Mouse (Mus musculus) kidney, postnatal 0 days (tissue): ENCODE data around the gene Fyn. TPM values are rescaled to one million over a fixed set of nuclear protein-coding genes. Genes with fewer than 3 reads are reported as not detected.

Experiments used
- ATAC-seq: fragments of 200-750 bp; cut with Nextera tagmentation; replicated peaks from 2 replicates; pipeline ENCODE4 v1.8.0; 2017; ENCODE audit warnings: low read depth, moderate number of reproducible peaks, moderate TSS enrichment, moderate library complexity; ENCODE audit not compliant: low FRiP score
- DNase-seq: peaks from one replicate; pipeline ENCODE4 v3.0.0-alpha.2; 2016; ENCODE audit warnings: low spot score
- H3K27ac ChIP-seq: fragments of 300-500 bp; sonication (generic); 2 replicates; pipeline ENCODE4 v1.5.1; 2014; ENCODE audit warnings: mild to moderate bottlenecking
- H3K27me3 ChIP-seq: fragments of 300-500 bp; sonication (generic); 2 replicates; pipeline ENCODE4 v1.6.1; 2014; ENCODE audit warnings: low read length, mixed read lengths; ENCODE audit not compliant: insufficient read depth
- H3K36me3 ChIP-seq: fragments of 300-500 bp; sonication (generic); 2 replicates; pipeline ENCODE4 v1.6.1; 2014; ENCODE audit warnings: low read length, mixed read lengths; ENCODE audit not compliant: insufficient read depth
- H3K4me1 ChIP-seq: fragments of 300-500 bp; sonication (generic); replicated peaks from 2 replicates; pipeline ENCODE4 v1.6.1; 2014; ENCODE audit warnings: antibody characterized with exemption, low read length, mixed read lengths; ENCODE audit not compliant: insufficient read depth
- H3K4me2 ChIP-seq: fragments of 300-500 bp; sonication (generic); 2 replicates; pipeline ENCODE4 v1.6.1; 2014; ENCODE audit warnings: mild to moderate bottlenecking, low read length, moderate library complexity, mixed read lengths
- H3K4me3 ChIP-seq: fragments of 300-500 bp; sonication (generic); replicated peaks from 2 replicates; pipeline ENCODE4 v1.5.1; 2014; ENCODE audit warnings: low read depth, low read length
- H3K9ac ChIP-seq: fragments of 300-500 bp; sonication (generic); 2 replicates; pipeline ENCODE4 v1.6.1; 2014; ENCODE audit warnings: low read depth, low read length
- H3K9me3 ChIP-seq: fragments of 300-500 bp; sonication (generic); replicated peaks from 2 replicates; pipeline ENCODE4 v1.6.1; 2016; ENCODE audit warnings: low read length, inconsistent platforms, mixed read lengths
- CTCF ChIP-seq: IDR thresholded peaks from 2 replicates; pipeline ENCODE4 v1.5.1; 2016; ENCODE audit warnings: antibody characterized with exemption, low read depth, mild to moderate bottlenecking, moderate library complexity
- WGBS: fragments of 180-500 bp; shearing (Covaris S2); extraction: QIAGEN DNeasy Blood & Tissue Kit; methylation state at CpG from one replicate; pipeline ENCODE4 v1.1.7; 2014; 5-methylcytosine and 5-hydroxymethylcytosine counted together
- polyA plus RNA-seq: library from polyadenylated mRNA; unstranded; fragments of >200 nt; fragmentation: Nextera tagmentation; extraction: Ambion mirVana; gene quantifications from 2 replicates; pipeline ENCODE4 v1.2.1, GENCODE M21; 2015

Fyn gene
- polyA plus RNA-seq, 1 experiment from 2014 or later: 27.8 TPM

- DNase-seq (no peak), ATAC-seq (no peak)
- H3K4me1 ChIP-seq: 0 out of 2 replicates have a peak, but pooled peaks cover 10% of the 10 kb centered on the region
- no peak overlapping the region for H3K27ac ChIP-seq
- H3K4me2 ChIP-seq: no peak overlapping the region
- peaks cover 6% of the 10 kb centered on the region; the same call in 1 of the 2 replicates for H3K36me3 ChIP-seq
- 60% methylated on average over 5 of the region's 5 CpGs for WGBS
- TF ChIP-seq CTCF: no peak
- no peaks in the 10 kb centered on the region for H3K27me3 ChIP-seq
- H3K9me3 ChIP-seq: no peaks in the 10 kb centered on the region
- no peak overlapping the region for H3K9ac ChIP-seq
- H3K4me3 ChIP-seq: no peak overlapping the region
These were observed 153.3 kb downstream of the Fyn start for GRCm38 (mm10) chr10:39521861-39522391.

- peaks cover 6% of the 10 kb centered on the region; the same call in 1 of the 2 replicates for H3K36me3 ChIP-seq
- H3K4me3 ChIP-seq: no peak overlapping the region
- H3K9me3 ChIP-seq: no peaks in the 10 kb centered on the region
- H3K4me1 ChIP-seq: 0 out of 2 replicates have a peak, but pooled peaks cover 10% of the 10 kb centered on the region
- ATAC-seq (no peak), DNase-seq (no peak)
- no peaks in the 10 kb centered on the region for H3K27me3 ChIP-seq
- H3K9ac ChIP-seq: 0 out of 2 replicates have a peak overlapping the region, but pooled peaks have one; percentile 23
- no peak overlapping the region for H3K4me2 ChIP-seq
- no peak for TF ChIP-seq CTCF
- no peak overlapping the region for H3K27ac ChIP-seq
- 58% methylated on average over 11 of the region's 11 CpGs for WGBS
These were observed 154.4 kb downstream of the Fyn start for GRCm38 (mm10) chr10:39522857-39523614.

GRCm38 (mm10) chr10:39524355-39524754 lies 155.7 kb downstream of the Fyn start:
- H3K4me3 ChIP-seq: no peak overlapping the region
- no peak overlapping the region for H3K4me2 ChIP-seq
- no peak overlapping the region for H3K9ac ChIP-seq
- H3K36me3 ChIP-seq: peaks cover 6% of the 10 kb centered on the region; the same call in 1 of the 2 replicates
- no peaks in the 10 kb centered on the region for H3K27me3 ChIP-seq
- WGBS: 52% methylated on average over 8 of the region's 8 CpGs
- no peaks in the 10 kb centered on the region for H3K9me3 ChIP-seq
- no peak for TF ChIP-seq CTCF
- no peak overlapping the region for H3K27ac ChIP-seq
- no peak for ATAC-seq
- 0 out of 2 replicates have a peak, but pooled peaks cover 10% of the 10 kb centered on the region for H3K4me1 ChIP-seq
- DNase-seq: no peak

GRCm38 (mm10) chr10:39525431-39525830 lies 156.8 kb downstream of the Fyn start:
- no peak overlapping the region for H3K9ac ChIP-seq
- 0 out of 2 replicates have a peak, but pooled peaks cover 10% of the 10 kb centered on the region for H3K4me1 ChIP-seq

GRCm38 (mm10) chr10:39527113-39527512 lies 158.5 kb downstream of the Fyn start:
- H3K36me3 ChIP-seq: peaks cover 6% of the 10 kb centered on the region; the same call in 1 of the 2 replicates
- no peaks in the 10 kb centered on the region for H3K9me3 ChIP-seq
- no peak overlapping the region for H3K9ac ChIP-seq
- TF ChIP-seq CTCF: no peak
- no peak overlapping the region for H3K4me2 ChIP-seq
- no peaks in the 10 kb centered on the region for H3K27me3 ChIP-seq
- 31% methylated on average over 5 of the region's 5 CpGs for WGBS
- no peak overlapping the region for H3K4me3 ChIP-seq
- DNase-seq: no peak
- H3K27ac ChIP-seq: no peak overlapping the region
- no peak for ATAC-seq
- H3K4me1 ChIP-seq: peaks cover 14% of the 10 kb centered on the region

More at GRCm38 (mm10) chr10:39525431-39525830, 156.8 kb downstream of the Fyn start:
- Histone ChIP-seq H3K27me3 (no peaks in the 10 kb centered on the region), H3K27ac (no peak overlapping the region), H3K9me3 (no peaks in the 10 kb centered on the region), H3K4me3 (no peak overlapping the region), H3K4me2 (no peak overlapping the region), H3K36me3 (peaks cover 6% of the 10 kb centered on the region; the same call in 1 of the 2 replicates)
- no peak for ATAC-seq
- 92% methylated on average over 13 of the region's 13 CpGs for WGBS
- no peak for TF ChIP-seq CTCF
- DNase-seq: no peak

- 77% methylated on average over 14 of the region's 14 CpGs for WGBS
- no peak overlapping the region for H3K4me3 ChIP-seq
- DNase-seq (no peak), ATAC-seq (no peak)
- no peak overlapping the region for H3K27ac ChIP-seq
- H3K27me3 ChIP-seq: no peaks in the 10 kb centered on the region
- TF ChIP-seq CTCF: no peak
- no peak overlapping the region for H3K9ac ChIP-seq
- H3K9me3 ChIP-seq: no peaks in the 10 kb centered on the region
- no peak overlapping the region for H3K4me2 ChIP-seq
- peaks cover 6% of the 10 kb centered on the region; the same call in 1 of the 2 replicates for H3K36me3 ChIP-seq
- H3K4me1 ChIP-seq: peaks cover 12% of the 10 kb centered on the region
These were observed 160.5 kb downstream of the Fyn start for GRCm38 (mm10) chr10:39529179-39529578.
